Mouse (Mus musculus): ENCODE measurements at regions not wholly inside any gene's neighbourhood (a gene's known extent, or its start where the extent isn't known, plus 50 kb on each side); places are given as distances from the start of the nearest gene placed in this dataset.

- Histone ChIP-seq H3K27ac (no peak overlapping the region), H3K36me3 (no peaks in the 10 kb centered on the region), H3K4me1 (no peaks in the 10 kb centered on the region), H3K9ac (no peak overlapping the region), H3K4me3 (no peak overlapping the region), H3K4me2 (no peak overlapping the region), H3K9me3 (no peaks in the 10 kb centered on the region), H3K27me3 (no peaks in the 10 kb centered on the region; the same call in 1 of the 2 replicates)
- ATAC-seq (ENCODE audit: insufficient number of reproducible peaks, low FRiP score, low TSS enrichment, low read depth): no peak
- WGBS: 86% methylated on average over 11 of the region's 11 CpGs
Measured at GRCm38 (mm10) chr16:29027856-29028255, 98.4 kb upstream of the Mb21d2 start.

- H3K27ac ChIP-seq: no peak overlapping the region
- H3K4me3 ChIP-seq: no peak overlapping the region
- no peaks in the 10 kb centered on the region for H3K9me3 ChIP-seq
- ATAC-seq (ENCODE audit: insufficient number of reproducible peaks, low FRiP score, low TSS enrichment, low read depth): no peak
- no peaks in the 10 kb centered on the region for H3K36me3 ChIP-seq
- H3K27me3 ChIP-seq: no peaks in the 10 kb centered on the region
- no peak overlapping the region for H3K4me2 ChIP-seq
- H3K9ac ChIP-seq: no peak overlapping the region
- WGBS: 65% methylated on average over 9 of the region's 9 CpGs
- no peaks in the 10 kb centered on the region for H3K4me1 ChIP-seq
Measured at GRCm38 (mm10) chr16:29001249-29001648, 71.8 kb upstream of the Mb21d2 start.

GRCm38 (mm10) chr16:28999641-29000040 is 70.2 kb upstream of the Mb21d2 start:
- Histone ChIP-seq H3K27ac (no peak overlapping the region), H3K9me3 (no peaks in the 10 kb centered on the region), H3K27me3 (no peaks in the 10 kb centered on the region), H3K4me3 (no peak overlapping the region), H3K4me1 (no peaks in the 10 kb centered on the region), H3K4me2 (no peak overlapping the region), H3K36me3 (no peaks in the 10 kb centered on the region), H3K9ac (no peak overlapping the region)
- 83% methylated on average over 4 of the region's 4 CpGs for WGBS
- ATAC-seq (ENCODE audit: insufficient number of reproducible peaks, low FRiP score, low TSS enrichment, low read depth): no peak

- Histone ChIP-seq H3K4me1 (no peaks in the 10 kb centered on the region), H3K9ac (no peak overlapping the region), H3K4me2 (no peak overlapping the region), H3K9me3 (no peaks in the 10 kb centered on the region), H3K27ac (no peak overlapping the region), H3K36me3 (no peaks in the 10 kb centered on the region), H3K27me3 (no peaks in the 10 kb centered on the region), H3K4me3 (no peak overlapping the region)
- 85% methylated on average over 3 of the region's 3 CpGs for WGBS
- ATAC-seq (ENCODE audit: insufficient number of reproducible peaks, low FRiP score, low TSS enrichment, low read depth): no peak
Measured at GRCm38 (mm10) chr16:28996629-28997028, 67.2 kb upstream of the Mb21d2 start.

GRCm38 (mm10) chr16:28990666-28991065 is 61.2 kb upstream of the Mb21d2 start:
- no peaks in the 10 kb centered on the region for H3K9me3 ChIP-seq
- 83% methylated on average over 3 of the region's 3 CpGs for WGBS
- H3K36me3 ChIP-seq: no peaks in the 10 kb centered on the region
- H3K27me3 ChIP-seq: no peaks in the 10 kb centered on the region
- no peak overlapping the region for H3K4me2 ChIP-seq
- H3K4me1 ChIP-seq: no peaks in the 10 kb centered on the region
- no peak overlapping the region for H3K4me3 ChIP-seq
- H3K27ac ChIP-seq: no peak overlapping the region
- no peak overlapping the region for H3K9ac ChIP-seq
- no peak for ATAC-seq (ENCODE audit: insufficient number of reproducible peaks, low FRiP score, low TSS enrichment, low read depth)

- no peak overlapping the region for H3K4me3 ChIP-seq
- H3K27me3 ChIP-seq: no peaks in the 10 kb centered on the region
- WGBS: 32% methylated on average over 6 of the region's 6 CpGs
Measured at GRCm38 (mm10) chr16:28984931-28985330, 55.5 kb upstream of the Mb21d2 start.

GRCm38 (mm10) chr16:28982901-28983300 is 53.4 kb upstream of the Mb21d2 start:
- no peak overlapping the region for H3K27ac ChIP-seq
- no peaks in the 10 kb centered on the region for H3K4me1 ChIP-seq
- H3K9me3 ChIP-seq: no peaks in the 10 kb centered on the region
- no peak overlapping the region for H3K4me3 ChIP-seq
- H3K36me3 ChIP-seq: no peaks in the 10 kb centered on the region
- H3K9ac ChIP-seq: no peak overlapping the region
- ATAC-seq (ENCODE audit: insufficient number of reproducible peaks, low FRiP score, low TSS enrichment, low read depth): no peak
- H3K27me3 ChIP-seq: no peaks in the 10 kb centered on the region
- 78% methylated on average over 7 of the region's 7 CpGs for WGBS
- no peak overlapping the region for H3K4me2 ChIP-seq

More at GRCm38 (mm10) chr16:28984931-28985330, 55.5 kb upstream of the Mb21d2 start:
- Histone ChIP-seq H3K4me1 (no peaks in the 10 kb centered on the region), H3K36me3 (no peaks in the 10 kb centered on the region), H3K4me2 (no peak overlapping the region), H3K9me3 (no peaks in the 10 kb centered on the region), H3K27ac (no peak overlapping the region), H3K9ac (no peak overlapping the region)
- ATAC-seq (ENCODE audit: insufficient number of reproducible peaks, low FRiP score, low TSS enrichment, low read depth): no peak
